Mouse (Mus musculus): ENCODE results near the gene Fmo4. TPM values are rescaled to one million over a fixed set of nuclear protein-coding genes. Genes with fewer than 3 reads are reported as not detected.
A peak's percentile ranks its signal among the peaks of the same experiment; 100 is the strongest.

The Fmo4 gene
- polyA plus RNA-seq, 1 experiment from 2014 or later = 0.60 TPM

GRCm38 (mm10) chr1:162813143-162813835 is 483 bp downstream of the Fmo4 start:
- no peaks in the 10 kb centered on the region for H3K9me3 ChIP-seq (ENCODE audit: control insufficient read depth, low read length)
- H3K27ac ChIP-seq (replicated peaks; ENCODE audit: low read depth, low read length) = no peak overlapping the region
- WGBS = 88% methylated on average over 9 of the region's 9 CpGs
- H3K4me1 ChIP-seq (ENCODE audit: control insufficient read depth, insufficient read depth, low read length) = no peaks in the 10 kb centered on the region
- no peak overlapping the region for H3K9ac ChIP-seq (ENCODE audit: low read depth, low read length)
- no peak overlapping the region for H3K4me3 ChIP-seq (ENCODE audit: low read depth, low read length)
- ATAC-seq (ENCODE audit: low read depth) (no peak), DNase-seq (ENCODE audit: low spot score) (no peak)
- no peak overlapping the region for H3K4me2 ChIP-seq (ENCODE audit: low read depth, low read length)
- no peaks in the 10 kb centered on the region for H3K36me3 ChIP-seq (ENCODE audit: control insufficient read depth, insufficient read depth, low read length)
- H3K27me3 ChIP-seq (replicated peaks; ENCODE audit: control insufficient read depth, insufficient read depth, low read length) = no peaks in the 10 kb centered on the region

GRCm38 (mm10) chr1:162808541-162808940 is 5.2 kb downstream of the Fmo4 start:
- Histone ChIP-seq H3K9me3 (ENCODE audit: control insufficient read depth, low read length) (no peaks in the 10 kb centered on the region), H3K4me2 (ENCODE audit: low read depth, low read length) (no peak overlapping the region), H3K4me3 (ENCODE audit: low read depth, low read length) (no peak overlapping the region), H3K27me3 (replicated peaks; ENCODE audit: control insufficient read depth, insufficient read depth, low read length) (no peaks in the 10 kb centered on the region), H3K36me3 (ENCODE audit: control insufficient read depth, insufficient read depth, low read length) (no peaks in the 10 kb centered on the region), H3K27ac (replicated peaks; ENCODE audit: low read depth, low read length) (no peak overlapping the region), H3K9ac (ENCODE audit: low read depth, low read length) (no peak overlapping the region), H3K4me1 (ENCODE audit: control insufficient read depth, insufficient read depth, low read length) (no peaks in the 10 kb centered on the region)
- ATAC-seq (ENCODE audit: low read depth) = no peak
- DNase-seq (ENCODE audit: low spot score) = no peak
- WGBS = 80% methylated on average over 3 of the region's 3 CpGs

GRCm38 (mm10) chr1:162807441-162807840 is 6.3 kb downstream of the Fmo4 start:
- H3K27me3 ChIP-seq (replicated peaks; ENCODE audit: control insufficient read depth, insufficient read depth, low read length) = no peaks in the 10 kb centered on the region
- no peaks in the 10 kb centered on the region for H3K9me3 ChIP-seq (ENCODE audit: control insufficient read depth, low read length)
- WGBS = 85% methylated on average over 5 of the region's 5 CpGs
- H3K4me2 ChIP-seq (ENCODE audit: low read depth, low read length) = no peak overlapping the region
- no peak overlapping the region for H3K9ac ChIP-seq (ENCODE audit: low read depth, low read length)
- H3K4me1 ChIP-seq (ENCODE audit: control insufficient read depth, insufficient read depth, low read length) = no peaks in the 10 kb centered on the region
- ATAC-seq (ENCODE audit: low read depth) (no peak), DNase-seq (ENCODE audit: low spot score) (no peak)
- H3K36me3 ChIP-seq (ENCODE audit: control insufficient read depth, insufficient read depth, low read length) = no peaks in the 10 kb centered on the region
- no peak overlapping the region for H3K27ac ChIP-seq (replicated peaks; ENCODE audit: low read depth, low read length)
- H3K4me3 ChIP-seq (ENCODE audit: low read depth, low read length) = no peak overlapping the region

DNA sequence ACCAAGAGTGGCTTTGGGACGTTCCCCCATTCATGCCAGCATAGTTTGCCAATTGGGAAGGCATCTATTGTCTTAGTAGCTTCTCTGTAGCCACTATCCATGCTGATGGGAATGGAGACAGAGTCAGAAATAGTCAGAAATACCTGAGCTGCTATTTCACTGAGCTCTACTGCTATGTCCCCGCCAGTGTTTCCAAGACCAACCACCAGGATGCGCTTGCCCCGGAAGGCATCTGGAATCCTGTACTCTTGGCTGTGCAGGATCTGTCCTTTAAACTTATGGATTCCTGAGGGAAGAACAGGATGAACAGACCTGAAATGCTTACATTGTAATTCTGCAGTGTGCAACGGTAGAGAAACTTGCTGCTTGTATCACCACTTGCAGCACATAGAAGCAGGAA is 8.8 kb downstream of the Fmo4 start:
- 45% methylated on average over 5 of the region's 5 CpGs for WGBS
- no peak overlapping the region for H3K27ac ChIP-seq (replicated peaks; ENCODE audit: low read depth, low read length)
- H3K27me3 ChIP-seq (replicated peaks; ENCODE audit: control insufficient read depth, insufficient read depth, low read length) = no peaks in the 10 kb centered on the region
- H3K9me3 ChIP-seq (ENCODE audit: control insufficient read depth, low read length) = no peaks in the 10 kb centered on the region
- H3K9ac ChIP-seq (ENCODE audit: low read depth, low read length) = no peak overlapping the region
- DNase-seq (ENCODE audit: low spot score) (no peak), ATAC-seq (ENCODE audit: low read depth) (no peak)
- no peak overlapping the region for H3K4me3 ChIP-seq (ENCODE audit: low read depth, low read length)
- H3K36me3 ChIP-seq (ENCODE audit: control insufficient read depth, insufficient read depth, low read length) = no peaks in the 10 kb centered on the region
- H3K4me2 ChIP-seq (ENCODE audit: low read depth, low read length) = no peak overlapping the region
- H3K4me1 ChIP-seq (ENCODE audit: control insufficient read depth, insufficient read depth, low read length) = no peaks in the 10 kb centered on the region

DNA sequence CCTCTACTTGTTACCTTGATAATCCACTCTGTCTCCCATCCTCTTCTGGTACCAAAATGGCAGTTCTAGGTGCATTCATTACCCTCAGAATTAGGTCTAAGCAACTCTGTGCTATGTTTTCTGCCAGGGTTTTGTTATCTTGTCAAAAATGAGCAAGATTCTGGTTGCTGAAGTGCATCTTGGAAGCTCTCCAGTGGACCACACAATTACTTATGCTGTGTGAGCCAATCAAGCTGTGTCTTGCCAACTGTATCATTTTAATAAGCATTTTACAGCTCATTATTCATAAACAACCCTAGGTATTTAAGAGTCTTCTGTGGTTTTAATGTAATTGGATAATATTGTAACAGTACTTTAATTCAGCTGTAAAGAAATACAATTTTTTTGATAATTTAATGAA is 17.3 kb downstream of the Fmo4 start:
- H3K4me2 ChIP-seq (ENCODE audit: low read depth, low read length) = no peak overlapping the region
- H3K36me3 ChIP-seq (ENCODE audit: control insufficient read depth, insufficient read depth, low read length) = no peaks in the 10 kb centered on the region
- H3K9me3 ChIP-seq (ENCODE audit: control insufficient read depth, low read length) = no peaks in the 10 kb centered on the region
- H3K27me3 ChIP-seq (replicated peaks; ENCODE audit: control insufficient read depth, insufficient read depth, low read length) = no peaks in the 10 kb centered on the region
- no peaks in the 10 kb centered on the region for H3K4me1 ChIP-seq (ENCODE audit: control insufficient read depth, insufficient read depth, low read length)
- no peak overlapping the region for H3K9ac ChIP-seq (ENCODE audit: low read depth, low read length)
- ATAC-seq (ENCODE audit: low read depth) (no peak), DNase-seq (ENCODE audit: low spot score) (no peak)
- no peak overlapping the region for H3K4me3 ChIP-seq (ENCODE audit: low read depth, low read length)
- no peak overlapping the region for H3K27ac ChIP-seq (replicated peaks; ENCODE audit: low read depth, low read length)

DNA sequence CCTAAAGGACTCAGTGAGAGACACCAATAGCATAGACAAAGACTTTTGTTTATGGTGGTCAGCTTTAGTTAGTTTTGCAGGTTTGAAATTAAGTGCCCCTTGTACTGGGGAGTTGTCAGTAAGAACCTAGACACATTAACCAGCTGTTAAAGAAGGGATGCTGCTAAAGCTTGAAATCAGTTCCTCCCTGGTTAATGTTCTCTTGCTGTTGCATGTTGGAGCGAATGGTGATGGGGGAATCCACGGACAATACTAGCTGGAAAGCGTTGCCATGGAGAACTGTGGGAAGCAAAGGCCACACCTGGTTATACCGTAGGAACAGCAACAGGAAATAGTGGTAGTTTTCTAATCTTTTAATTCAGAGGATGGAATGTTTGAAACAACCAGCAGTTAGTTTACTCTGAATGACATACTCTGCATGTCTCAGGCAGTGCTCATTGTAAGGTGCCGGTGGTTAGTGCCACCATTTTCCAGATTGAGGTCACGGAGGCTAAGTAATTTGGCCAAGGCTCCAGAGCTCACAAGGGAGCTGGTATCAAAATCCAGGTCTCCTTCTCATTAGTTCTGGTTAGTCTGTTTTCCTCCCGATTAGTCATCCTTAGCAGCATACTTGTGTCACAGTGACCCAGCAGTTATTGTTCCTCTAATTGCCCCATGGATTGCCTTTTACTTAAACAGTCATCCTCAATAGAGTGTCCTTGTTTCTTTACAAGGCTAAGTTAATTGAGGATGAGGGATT is 21.3 kb downstream of the Fmo4 start:
- H3K9ac ChIP-seq (ENCODE audit: low read depth, low read length) = no peak overlapping the region
- no peak overlapping the region for H3K4me2 ChIP-seq (ENCODE audit: low read depth, low read length)
- 58% methylated on average over 7 of the region's 7 CpGs for WGBS
- H3K27ac ChIP-seq (replicated peaks; ENCODE audit: low read depth, low read length) = no peak overlapping the region
- H3K4me1 ChIP-seq (ENCODE audit: control insufficient read depth, insufficient read depth, low read length) = no peaks in the 10 kb centered on the region
- no peak for ATAC-seq (ENCODE audit: low read depth)
- no peaks in the 10 kb centered on the region for H3K9me3 ChIP-seq (ENCODE audit: control insufficient read depth, low read length)
- H3K27me3 ChIP-seq (replicated peaks; ENCODE audit: control insufficient read depth, insufficient read depth, low read length) = no peaks in the 10 kb centered on the region
- DNase-seq (ENCODE audit: low spot score) = peak; percentile 6
- no peak overlapping the region for H3K4me3 ChIP-seq (ENCODE audit: low read depth, low read length)
- H3K36me3 ChIP-seq (ENCODE audit: control insufficient read depth, insufficient read depth, low read length) = no peaks in the 10 kb centered on the region

- Histone ChIP-seq H3K4me2 (ENCODE audit: low read depth, low read length) (no peak overlapping the region), H3K27me3 (replicated peaks; ENCODE audit: control insufficient read depth, insufficient read depth, low read length) (no peaks in the 10 kb centered on the region), H3K27ac (replicated peaks; ENCODE audit: low read depth, low read length) (no peak overlapping the region), H3K9me3 (ENCODE audit: control insufficient read depth, low read length) (no peaks in the 10 kb centered on the region), H3K9ac (ENCODE audit: low read depth, low read length) (no peak overlapping the region), H3K36me3 (ENCODE audit: control insufficient read depth, insufficient read depth, low read length) (no peaks in the 10 kb centered on the region), H3K4me3 (ENCODE audit: low read depth, low read length) (no peak overlapping the region), H3K4me1 (ENCODE audit: control insufficient read depth, insufficient read depth, low read length) (no peaks in the 10 kb centered on the region)
- WGBS = 74% methylated on average over 4 of the region's 4 CpGs
- DNase-seq (ENCODE audit: low spot score) (no peak), ATAC-seq (ENCODE audit: low read depth) (no peak)
Measured at GRCm38 (mm10) chr1:162785222-162785621, 28.6 kb downstream of the Fmo4 start.

GRCm38 (mm10) chr1:162783669-162784248 is 30.0 kb downstream of the Fmo4 start:
- DNase-seq (ENCODE audit: low spot score) (peak; percentile 61), ATAC-seq (ENCODE audit: low read depth) (peak; percentile 81)
- H3K4me3 ChIP-seq (ENCODE audit: low read depth, low read length) = no peak overlapping the region
- H3K4me2 ChIP-seq (ENCODE audit: low read depth, low read length) = no peak overlapping the region
- no peak overlapping the region for H3K27ac ChIP-seq (replicated peaks; ENCODE audit: low read depth, low read length)
- no peaks in the 10 kb centered on the region for H3K27me3 ChIP-seq (replicated peaks; ENCODE audit: control insufficient read depth, insufficient read depth, low read length)
- H3K36me3 ChIP-seq (ENCODE audit: control insufficient read depth, insufficient read depth, low read length) = no peaks in the 10 kb centered on the region
- no peak overlapping the region for H3K9ac ChIP-seq (ENCODE audit: low read depth, low read length)
- no peaks in the 10 kb centered on the region for H3K9me3 ChIP-seq (ENCODE audit: control insufficient read depth, low read length)
- WGBS = 59% methylated on average over 7 of the region's 7 CpGs
- no peaks in the 10 kb centered on the region for H3K4me1 ChIP-seq (ENCODE audit: control insufficient read depth, insufficient read depth, low read length)
